Mouse (Mus musculus): ENCODE results near the gene Cops8.

Gene Cops8

DNA sequence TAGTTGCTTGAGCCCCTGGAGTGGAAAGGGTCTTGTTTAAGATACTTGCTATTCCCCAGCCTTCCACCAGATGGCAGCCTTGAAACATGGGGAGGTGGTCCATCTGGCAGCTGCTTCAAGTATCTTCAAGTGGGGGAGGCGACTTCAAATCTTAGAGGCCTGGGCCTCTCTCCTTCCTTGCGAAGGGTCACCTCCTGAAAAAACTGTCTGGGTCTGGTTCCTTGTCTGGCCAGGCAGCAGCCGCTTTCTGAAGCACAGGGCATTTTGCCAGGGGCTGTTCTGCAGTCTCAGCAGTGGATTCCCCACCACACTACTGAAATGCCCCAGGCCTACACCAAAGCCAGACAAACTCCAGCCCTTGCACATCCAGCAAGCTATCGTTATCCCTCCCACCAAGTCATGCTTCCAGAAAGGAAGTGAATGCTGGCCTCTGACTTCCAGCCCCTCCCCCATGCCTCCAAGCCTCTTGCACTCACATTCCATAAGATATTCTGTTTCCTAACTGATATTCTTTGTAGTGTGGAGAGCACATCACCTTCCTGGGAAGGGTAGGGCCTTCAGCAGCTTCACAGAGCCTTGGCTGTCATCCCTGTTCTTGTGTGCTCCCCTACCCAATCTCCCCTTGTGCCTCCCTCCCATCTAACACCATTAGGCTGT, 48.1 kb downstream of the Cops8 start:
- DNase-seq (ENCODE audit: low spot score in 2 of 2), result peak; percentile 67 to 82

DNA sequence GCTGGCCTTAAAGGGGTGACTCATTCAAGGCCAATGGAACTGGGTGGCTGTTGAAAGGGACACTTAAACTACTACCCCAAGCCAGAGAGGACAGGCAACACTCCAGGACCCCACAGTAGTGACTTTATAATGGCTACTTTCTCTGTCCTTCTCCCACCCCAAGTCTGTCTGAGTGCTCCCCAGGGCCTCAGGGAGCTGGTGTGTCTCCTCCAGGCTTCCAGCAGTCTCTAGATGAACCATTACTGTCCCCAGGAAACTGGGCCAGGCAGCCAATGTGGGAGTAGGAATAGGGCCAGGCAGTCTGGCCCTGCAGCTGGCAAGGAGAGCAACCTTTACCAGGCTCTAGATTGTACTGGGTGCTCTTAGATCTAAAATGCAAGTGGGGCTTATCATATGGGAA, 49.0 kb downstream of the Cops8 start:
- no peak for DNase-seq (ENCODE audit: low spot score in 2 of 2)

DNA sequence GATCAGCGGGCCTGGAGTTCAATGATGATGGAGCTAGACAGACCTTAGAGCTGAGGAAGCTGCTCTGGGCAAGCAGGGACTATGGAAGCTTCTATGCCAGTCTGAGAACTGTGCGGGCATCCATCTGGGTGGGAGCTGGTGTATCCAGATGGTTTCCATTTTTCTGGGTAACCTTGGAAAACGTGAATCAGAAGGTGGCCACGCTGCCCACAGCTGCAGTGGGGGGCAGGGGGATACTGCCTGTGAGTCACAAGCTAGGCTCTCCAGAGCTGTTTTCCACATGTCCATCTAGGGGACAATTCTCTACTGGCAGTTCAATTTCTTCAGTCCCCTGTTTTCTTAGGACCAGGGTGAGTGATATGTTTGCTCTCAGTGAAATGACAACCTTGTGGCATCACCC, 49.8 kb downstream of the Cops8 start:
- no peak for DNase-seq (ENCODE audit: low spot score in 2 of 2)

DNA sequence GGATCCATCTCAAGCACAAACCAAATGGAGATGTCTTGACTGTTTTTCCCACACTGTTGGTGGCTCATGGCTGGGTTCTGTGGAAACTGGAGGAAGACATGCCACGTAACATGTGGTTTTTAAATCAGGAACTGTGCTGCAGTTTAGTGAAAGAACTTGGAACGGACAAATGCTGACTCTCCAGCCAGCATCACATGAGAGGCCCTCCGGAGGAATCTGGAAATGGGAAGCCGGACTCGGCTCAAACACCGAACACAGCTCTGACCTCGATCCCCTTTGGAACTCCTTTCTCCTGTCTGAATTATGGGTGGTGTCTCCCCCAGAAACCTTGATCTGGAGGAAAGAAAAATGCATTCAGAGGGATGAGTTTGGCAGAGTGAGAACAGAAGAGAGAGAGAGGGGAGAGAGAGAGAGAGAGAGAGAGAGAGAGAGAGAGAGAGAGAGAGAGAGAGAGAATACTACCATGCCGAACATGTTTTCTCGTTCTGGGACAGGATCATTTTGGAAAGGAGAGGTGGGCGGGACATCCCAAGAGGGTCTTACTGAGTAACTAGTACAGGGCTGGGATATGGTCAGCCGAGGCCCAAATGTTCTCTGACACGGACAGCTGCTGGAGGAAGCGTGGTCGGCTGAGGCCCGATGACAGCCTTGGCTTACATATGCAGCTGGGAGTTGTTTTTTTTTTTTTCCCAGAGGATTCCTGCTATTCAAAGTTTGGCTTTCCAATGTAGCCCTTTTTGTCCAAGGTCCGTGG, 53.9 kb downstream of the Cops8 start:
- no peak for DNase-seq (ENCODE audit: low spot score in 2 of 2)

DNA sequence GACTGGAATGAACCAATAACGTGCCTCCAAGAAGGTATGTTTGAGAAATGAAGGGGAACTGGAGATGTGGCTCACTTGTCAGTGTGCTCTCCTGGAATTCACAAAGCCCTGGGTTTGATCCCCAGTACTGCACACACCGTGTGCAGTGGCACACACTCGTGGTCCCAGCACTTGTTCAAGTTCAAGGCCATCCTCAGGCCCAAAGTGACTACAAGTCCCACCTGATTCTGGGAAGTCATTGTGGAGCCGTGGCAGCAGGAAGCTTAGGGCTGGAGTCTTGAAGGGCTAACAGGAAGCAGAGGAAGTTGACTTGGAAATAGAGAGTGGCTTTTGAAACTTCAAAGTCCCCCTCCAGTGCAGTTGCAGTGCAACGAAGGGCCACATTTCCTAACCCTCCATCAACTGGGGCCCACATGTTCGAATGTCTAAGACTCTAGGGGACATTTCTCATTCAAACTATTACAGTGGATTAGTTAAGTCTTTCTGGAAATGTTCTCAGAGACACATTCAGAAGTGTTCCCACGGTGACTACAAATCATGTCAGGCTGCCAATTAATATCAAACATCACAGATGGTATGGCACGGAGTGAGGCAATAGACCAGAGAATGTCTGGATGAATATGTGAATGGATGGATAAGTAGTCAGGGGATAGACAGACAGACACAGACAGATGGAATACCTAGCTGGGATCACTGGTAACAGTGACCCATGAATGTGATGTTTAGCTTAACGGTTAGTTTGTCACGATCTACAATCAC, 54.7 kb downstream of the Cops8 start:
- DNase-seq (ENCODE audit: low spot score in 2 of 2), result no peak

DNA sequence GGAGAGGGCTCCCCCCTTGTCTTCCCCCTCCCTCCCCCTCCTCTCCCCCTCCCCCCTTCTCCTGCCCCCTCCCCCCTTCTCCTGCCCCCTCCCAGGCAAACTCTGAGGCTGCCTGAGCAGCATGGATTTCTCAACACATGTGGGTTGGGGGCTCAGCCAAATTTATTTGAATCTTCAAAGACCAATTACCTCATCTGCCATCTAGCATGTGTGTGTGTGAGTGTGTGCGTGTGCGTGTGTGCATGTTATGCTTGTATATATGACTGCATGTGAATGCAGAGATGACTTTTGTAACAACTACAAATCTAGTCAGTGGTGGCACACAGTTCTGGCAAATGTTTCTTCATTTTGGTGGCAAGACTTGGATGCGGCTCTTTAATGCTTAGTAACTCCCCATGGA, 55.8 kb downstream of the Cops8 start:
- no peak for DNase-seq (ENCODE audit: low spot score in 2 of 2)

DNA sequence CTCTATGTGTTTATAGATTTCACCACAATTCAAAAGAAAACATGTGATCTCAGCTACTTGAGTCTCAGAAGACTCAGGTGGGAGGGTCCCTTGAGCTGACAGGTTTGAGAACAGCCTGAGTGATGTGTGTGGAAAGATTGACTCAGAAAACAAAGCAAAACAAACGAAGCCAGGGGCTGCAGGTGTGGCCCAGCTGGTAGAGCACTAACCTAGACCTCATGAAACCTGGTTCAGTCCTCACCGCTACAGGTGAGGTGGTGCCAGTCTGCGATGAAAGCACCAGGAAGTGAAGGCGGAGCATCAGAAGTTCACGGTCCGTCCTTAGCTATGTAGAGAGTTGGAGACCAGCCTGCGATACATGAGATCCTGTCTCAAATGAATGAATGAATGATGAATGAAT, 57.4 kb downstream of the Cops8 start:
- DNase-seq (ENCODE audit: low spot score in 2 of 2), result no peak

DNA sequence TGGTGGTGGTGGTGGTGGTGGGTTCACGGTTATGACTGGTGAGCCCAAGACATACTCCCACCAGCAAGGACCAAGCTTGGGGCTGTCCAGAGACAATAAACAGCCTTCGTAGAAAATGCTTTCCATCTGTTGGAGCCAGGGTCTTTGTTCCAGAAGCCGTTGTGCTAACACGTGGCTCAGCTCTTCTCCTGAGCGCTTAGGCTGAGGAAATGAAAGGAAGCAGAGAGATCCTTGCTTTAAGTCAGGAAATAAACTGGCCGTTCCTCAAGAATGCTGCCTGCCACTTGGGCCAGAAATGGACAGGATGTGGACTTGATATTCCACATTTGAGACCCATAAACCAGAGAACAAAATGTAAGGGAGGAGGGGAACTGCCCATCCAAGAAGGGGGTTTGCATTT, 59.7 kb downstream of the Cops8 start:
- DNase-seq (ENCODE audit: low spot score in 2 of 2), result no peak
